Mouse (Mus musculus) kidney, postnatal 10 days (tissue): ENCODE measurements at regions not wholly inside any gene's neighbourhood (a gene's known extent, or its start where the extent isn't known, plus 50 kb on each side); places are given as distances from the start of the nearest gene placed in this dataset.

Experiments
- DNase-seq: peaks from one replicate; pipeline ENCODE4 v3.0.0; 2021; ENCODE audit warnings: mixed read lengths

DNA sequence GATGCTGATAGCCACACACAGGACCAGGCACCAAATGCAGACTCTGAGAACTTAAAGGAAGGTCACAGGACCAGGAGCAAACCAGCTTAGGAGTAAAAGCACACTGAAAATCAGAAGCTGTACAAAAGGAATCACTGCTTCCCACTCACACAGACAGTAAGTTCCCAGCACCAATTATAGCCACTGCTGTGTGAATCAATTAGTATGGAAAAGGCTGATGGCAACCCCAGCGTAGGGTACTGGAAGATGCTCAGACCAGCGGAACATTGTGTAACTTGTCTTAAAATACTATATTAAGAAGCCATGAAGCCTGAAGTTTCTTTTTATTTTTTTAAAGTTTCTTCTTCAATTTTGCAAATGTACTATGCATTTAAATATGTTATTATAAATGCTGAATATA is 115.8 kb downstream of the Lnpk start:
- no peak for DNase-seq

DNA sequence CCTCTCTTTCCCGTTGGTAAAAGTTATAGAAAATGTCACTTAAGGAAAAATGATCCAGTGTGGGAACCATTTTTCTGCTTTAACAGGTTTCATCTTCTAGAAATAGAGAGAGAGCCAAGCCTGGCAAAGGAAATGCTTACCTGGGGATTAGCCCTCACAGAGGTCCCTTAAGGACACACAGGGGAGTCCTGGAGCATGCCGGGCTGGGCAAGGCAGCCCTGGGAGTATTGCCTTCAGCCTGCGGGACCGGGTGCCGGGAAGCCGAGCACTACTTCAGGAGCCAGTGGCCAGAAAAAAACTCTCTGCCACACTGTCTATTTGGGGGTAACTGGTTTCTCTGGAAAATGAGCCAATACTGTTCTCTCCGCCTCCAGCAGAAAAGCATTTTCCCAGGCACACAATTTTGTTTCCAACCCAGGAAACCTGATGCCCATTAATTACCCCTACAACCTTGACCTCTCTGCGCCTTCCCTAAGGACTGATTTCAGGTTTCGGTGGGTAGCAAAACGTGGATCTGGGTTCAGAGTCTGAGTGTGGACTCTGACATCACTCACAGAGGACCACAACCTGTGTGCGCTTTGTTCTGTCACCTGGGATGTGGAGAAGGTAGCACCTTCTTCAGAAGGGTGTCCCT is 117.9 kb downstream of the Lnpk start:
- DNase-seq: no peak

DNA sequence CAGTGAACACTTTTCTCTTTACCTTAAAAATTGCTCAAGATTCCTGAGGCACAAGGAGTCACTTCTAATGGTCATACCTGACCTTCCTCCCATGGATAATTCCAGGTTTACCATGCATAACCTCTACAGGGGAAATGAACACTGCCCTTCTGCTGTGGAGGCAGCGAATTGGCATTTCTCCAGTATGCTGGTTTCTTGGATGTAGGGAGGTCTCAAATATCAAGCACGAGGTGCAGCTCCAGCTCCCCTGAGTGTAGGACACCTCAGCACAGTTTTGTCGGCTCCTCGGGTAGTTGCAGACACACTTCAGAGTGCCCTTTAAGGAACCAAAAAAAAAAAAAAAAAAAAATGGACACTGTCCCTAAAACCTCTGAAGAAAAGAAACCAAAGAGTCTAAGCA is 124.8 kb downstream of the Lnpk start:
- no peak for DNase-seq

DNA sequence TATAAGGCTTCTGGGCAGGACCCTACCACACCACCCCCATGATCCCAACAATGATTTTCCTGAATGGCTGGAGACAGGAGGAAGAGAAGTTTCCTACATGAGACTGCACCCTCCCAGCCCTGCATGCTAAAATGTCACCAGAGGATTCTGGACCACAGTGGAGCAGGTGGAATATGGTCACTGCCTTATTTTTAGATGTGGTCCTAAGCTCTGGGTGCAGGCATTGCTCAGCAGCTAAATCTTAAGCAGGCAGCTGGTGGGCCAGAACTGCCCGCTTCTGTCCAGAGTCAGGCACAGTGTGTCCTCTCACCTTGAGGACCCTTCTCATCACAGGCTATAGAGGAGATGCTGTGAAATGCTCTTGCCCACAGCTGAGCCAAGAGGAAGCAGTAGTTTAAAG is 126.6 kb downstream of the Lnpk start:
- DNase-seq: no peak

DNA sequence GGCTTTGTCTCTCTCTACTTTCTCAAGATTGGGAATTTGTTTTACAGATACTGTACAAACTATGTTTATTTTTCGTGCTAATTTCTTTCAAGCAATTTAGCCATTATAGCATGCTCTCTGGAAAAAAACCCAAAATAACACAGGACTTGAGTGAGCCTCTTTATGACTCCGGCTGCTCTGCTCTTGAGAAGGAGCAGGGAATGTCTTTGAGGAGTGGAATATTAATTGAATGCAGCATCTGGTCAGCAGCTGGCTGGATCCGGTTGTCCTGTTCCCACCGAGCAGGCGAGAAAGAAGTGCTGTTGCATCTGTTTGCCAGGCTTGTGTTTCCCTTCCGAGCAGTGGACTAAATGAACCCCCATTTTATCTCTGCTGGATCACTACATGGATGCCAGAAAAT is 127.7 kb downstream of the Lnpk start:
- peak; percentile 60 for DNase-seq

DNA sequence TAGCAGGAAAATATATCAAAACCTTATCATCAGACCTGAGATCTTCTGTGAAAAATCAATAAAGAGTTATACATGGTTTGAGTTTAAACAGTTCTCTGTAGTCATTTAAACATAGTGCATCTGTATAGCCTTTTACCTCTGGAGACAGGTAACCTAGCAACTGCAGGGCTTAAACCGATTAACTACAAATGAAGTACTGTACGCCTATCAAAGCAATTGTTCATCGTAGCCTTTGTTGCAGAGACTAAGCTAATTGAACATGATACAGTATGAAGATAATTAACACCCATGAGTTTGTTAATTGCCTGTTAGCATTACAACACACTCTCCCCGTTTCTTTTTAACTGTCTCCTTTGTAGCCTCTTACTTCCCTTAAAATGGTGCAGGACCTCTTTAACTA is 128.2 kb downstream of the Lnpk start:
- DNase-seq: no peak

DNA sequence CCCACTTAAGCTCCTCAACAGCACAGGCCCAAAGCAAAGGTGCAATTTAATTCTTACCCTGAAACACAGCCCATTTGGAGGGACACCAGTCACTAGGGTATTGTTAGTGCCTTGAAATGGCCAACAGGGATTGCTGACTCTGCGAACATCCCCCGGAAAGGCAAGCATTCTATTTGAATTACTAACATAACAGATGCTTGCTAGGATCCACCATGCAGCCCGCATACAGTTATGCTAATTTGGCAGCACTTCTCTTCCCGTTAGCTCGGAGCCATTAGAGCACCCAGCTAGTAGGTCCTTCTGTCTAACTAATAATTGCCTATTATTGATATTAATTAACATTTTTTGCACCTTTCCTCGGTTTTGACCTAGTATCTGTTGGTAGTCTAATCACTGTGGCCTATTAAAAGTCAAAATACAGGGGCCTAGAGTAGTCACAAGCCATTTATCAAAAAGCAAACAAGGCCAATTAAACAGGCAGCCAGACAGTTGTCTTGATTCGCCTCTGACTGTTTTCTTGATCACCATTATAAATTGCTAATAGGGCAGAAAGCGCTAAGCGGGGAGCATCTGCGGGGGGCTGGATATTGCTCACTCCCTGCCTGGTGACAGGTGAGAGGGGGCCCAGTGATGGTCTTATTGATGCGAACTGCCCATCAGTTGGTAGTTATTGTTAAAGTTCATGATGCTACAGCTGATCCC is 129.0 kb downstream of the Lnpk start:
- DNase-seq: no peak

DNA sequence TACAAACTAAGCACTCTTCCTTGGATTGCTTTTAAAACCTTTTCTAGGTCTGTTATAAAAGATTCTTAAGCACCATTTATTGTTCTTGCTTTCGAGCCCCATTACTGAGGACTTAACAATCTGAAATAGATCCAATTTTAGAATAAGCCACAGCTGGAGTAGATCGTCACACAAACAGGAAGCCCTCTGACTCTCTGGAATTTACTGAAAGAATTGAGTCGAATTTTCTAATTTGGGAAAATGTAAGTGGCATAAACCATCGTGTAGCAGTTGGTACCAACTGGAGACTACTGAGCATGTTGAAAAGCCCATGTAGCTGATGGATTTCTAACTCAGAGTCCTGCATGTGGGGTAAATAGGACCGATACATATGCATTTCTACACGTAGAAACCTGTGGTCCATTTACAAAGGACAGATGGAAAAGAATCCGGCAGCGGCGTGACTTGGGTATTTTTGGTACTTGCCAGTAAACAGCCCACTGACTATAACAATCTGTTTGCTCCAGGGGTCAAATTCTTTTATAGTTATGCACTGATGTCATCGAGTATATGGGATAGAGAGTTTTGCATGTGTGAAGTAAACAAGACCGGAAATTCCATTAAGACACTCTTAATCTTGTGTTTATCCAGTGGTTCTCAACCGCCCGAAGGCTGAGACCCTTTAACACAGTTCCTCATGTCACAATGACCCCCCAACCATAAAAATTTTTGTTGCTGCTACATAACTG is 143.9 kb downstream of the Lnpk start:
- DNase-seq: peak; percentile 34

DNA sequence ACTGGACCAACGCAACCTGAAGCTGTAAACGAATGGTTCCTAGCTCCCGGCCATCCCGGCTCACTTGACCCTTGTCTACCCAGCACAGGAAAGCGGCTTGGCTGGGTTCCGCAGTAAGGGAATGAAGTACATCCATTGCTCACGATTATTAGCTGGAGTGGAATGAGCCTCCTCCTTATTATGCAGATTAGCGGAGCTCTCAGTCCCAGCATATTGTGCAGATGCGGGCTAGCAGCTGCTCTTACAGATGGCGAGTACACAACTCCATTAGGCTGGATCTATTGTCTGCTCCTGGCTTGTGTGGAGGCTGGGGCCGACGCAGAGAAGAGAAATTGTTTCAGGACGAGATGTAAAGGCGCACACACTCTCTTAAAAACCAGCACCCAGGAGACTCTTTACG is 152.5 kb downstream of the Lnpk start:
- DNase-seq: peak; percentile 7

DNA sequence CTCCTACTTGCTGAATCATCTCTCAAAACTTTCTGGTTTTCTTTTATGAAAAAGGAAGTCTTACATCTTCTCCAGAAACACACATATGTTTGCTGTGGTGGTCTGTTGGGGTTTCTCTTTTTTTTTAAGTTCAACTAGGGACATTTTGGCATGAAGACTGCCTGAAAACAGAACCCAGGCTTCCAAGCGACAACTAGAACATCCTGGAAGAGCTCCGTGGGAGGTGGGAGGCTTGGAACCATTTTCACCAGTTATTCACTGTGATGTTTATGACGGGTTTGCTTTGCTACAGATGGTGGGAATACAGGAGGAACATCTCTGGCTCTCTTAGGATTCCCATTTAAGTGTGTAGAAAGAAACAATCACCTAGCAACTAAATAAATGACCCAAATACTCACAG is 154.5 kb downstream of the Lnpk start:
- DNase-seq: no peak

DNA sequence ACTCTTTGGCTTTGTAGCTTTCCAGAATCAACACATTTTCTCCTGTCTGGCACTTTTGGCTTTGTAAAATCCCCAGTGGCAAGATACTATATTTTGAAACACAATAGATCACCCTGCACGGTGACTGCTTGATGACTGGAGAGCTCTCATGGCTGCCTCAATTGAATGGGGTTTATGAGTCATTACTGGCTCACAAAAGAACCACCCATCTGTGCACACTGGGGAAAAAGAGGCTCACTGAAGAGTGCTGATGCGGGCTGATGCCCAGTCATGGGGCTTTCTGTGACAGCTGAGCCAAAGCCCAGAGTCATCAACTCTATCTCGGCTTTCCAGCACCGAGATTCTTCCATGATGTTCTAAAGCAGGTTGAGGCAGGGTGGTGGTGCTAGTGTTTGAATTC is 163.1 kb downstream of the Lnpk start:
- no peak for DNase-seq

DNA sequence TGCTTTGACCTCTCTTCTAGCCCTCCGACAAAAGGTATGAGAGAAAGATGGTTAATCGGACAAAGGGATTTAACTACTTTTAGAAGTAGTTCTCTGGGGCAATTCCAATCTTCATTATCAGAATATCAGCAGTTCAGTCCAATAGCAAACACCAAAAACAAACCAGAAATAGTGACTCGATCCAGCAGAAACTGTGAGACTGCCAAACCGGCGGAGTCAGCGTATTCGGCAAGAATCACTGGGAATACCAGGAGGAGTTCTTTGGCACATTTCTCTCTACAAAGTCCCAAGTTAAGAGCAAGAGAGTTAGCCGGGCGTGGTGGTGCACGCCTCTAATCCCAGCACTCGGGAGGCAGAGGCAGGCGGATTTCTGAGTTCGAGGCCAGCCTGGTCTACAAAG is 164.5 kb downstream of the Lnpk start:
- no peak for DNase-seq

DNA sequence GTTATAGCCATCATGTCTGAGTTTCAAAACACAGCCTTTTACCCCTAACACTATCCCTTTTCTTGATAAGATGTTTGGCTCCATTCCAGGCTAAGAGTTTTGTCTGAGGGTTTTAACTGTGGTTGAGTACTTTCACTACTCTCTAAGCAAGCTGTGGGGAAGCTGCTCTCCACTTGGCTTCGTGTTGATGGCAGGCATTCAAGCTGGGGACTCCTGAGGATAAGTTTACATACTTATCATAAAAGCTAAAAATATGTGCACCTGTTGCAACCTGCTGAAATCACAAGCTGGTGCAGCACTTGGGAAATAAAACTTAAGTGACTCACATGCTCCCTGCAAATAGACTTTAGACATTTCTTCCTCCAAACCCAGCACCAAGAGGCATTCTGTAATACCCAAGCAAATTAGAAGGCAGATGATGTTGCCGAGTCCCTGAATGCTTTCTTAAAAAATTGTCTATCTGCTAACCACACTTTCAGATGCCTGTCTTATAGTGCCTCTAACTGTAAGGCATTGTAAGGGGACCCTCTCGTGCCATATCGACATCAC is 169.3 kb downstream of the Lnpk start:
- peak; percentile 25 for DNase-seq

DNA sequence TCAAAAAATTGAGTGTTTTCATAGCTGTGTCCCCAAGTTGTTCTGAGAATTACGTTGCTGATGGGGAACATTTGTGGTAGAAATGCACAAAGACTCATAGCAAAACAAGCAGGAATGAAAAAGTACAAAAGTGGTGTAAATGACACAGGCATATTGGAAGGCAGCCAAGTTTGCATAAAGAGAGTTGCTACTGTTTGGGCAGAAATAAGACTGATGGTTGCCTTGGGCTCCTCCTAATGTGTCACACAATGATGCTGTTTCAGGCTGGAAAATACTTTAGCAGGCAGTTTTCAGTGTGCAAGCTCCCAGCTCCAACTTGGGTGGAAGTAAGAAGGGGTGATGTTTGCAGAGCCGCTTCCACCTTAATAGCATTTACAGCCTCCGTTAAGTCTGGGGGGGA is 174.7 kb downstream of the Lnpk start:
- DNase-seq: no peak

DNA sequence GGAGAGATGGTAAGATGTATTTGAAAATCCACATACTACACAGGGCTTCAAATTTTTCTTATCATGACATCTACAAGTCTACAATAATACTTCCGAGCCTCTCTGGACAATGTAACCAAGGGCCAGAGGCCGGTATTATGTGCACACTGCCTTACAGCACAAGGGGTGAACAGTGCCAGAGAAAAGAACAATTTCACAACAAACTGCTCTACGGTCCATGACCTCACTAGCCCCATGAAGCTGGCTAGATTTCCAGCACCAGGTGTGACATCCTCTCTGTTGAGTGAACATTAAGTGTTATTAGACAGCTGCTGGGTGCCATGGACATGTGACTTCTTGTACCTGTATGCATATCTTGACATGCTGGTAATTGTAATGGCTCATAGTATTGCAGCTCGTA is 188.2 kb downstream of the Lnpk start:
- no peak for DNase-seq

DNA sequence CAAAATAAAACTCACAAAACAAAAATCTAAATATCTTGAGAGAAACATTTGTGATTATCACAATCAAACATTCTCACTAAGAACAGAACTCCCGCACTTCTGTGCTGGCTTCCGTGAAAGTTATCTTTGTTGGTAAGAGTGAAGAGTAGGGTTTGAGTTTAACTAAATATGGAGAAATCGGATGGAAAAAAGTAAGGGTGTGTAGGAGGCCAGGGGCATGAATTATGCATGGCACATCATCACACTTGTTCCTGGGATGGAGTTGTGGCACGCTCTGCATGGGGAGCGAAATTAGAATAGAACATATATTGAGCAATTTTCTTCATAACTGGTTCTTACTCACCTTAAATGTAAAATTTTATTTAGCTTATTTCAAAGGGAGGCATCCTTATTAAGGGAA is 191.2 kb downstream of the Lnpk start:
- no peak for DNase-seq

DNA sequence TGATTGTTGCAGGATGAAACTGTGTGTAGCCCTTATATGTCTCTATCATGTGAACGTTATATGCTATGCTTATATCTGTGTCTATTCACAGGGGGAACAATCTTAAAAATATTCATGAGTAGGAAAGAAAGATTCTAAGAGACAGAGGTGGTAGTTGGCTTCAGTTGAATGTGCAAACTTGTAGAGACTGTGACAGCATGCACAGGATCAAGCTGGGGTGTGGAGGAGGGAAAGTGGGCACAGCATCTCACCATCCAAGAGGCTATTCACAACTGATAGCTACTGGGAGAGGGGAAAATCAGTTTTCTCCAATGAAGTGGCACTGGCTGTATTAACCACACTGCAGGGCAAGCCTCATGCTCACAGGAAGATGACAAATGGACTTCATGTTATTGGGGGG is 194.3 kb downstream of the Lnpk start:
- no peak for DNase-seq

DNA sequence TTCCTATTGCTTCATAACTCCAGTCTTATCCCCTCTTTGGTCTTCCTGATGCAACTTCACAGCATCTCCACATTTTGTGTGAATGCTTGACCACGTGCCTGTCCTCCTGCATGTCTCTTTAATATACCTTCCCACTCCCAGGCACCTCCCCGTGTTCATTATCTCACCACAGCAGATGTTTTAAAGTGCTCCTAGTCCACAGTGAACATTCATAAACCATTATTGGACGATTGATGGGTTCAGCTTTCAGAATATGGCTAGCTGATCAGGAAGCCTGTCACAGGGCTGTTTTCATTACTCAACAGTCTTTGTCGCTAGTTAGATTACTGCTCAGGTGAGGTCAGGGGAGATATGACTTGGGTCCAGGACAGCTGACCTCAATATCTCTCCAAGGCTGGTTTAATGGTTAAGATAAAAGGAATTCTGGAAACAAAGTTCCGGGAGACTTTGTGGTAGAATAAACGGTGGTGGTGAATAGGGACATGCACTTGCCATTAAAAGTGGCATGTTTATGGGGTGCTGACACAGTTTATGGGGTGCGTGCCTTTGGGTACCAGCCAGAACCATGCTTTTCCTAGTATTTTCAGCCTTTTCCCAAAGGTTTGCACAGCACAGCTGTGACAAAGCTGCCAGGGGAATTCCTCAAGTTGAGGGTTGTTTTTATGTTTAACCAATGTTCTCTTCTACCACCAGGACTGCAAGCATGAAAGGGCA is 198.5 kb downstream of the Lnpk start:
- no peak for DNase-seq

DNA sequence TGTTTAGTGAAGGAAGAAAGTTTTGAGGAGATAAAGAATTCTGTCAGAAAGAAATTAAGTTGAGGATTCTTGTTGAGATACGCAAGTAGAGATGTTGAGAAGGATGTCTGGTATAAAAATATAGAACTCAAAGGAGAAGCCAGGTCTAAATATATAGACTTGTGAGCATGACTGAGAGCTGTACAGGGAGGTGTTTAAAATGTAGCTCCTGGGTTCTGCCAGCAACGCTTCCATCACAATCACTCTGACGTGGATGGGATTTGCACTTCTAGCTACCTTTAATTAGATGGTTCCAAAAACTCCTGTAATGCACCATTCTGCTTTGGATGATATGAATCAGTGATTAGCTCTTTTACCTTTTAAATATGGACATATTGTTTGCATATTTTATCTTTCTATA is 200.5 kb downstream of the Lnpk start:
- DNase-seq: no peak

DNA sequence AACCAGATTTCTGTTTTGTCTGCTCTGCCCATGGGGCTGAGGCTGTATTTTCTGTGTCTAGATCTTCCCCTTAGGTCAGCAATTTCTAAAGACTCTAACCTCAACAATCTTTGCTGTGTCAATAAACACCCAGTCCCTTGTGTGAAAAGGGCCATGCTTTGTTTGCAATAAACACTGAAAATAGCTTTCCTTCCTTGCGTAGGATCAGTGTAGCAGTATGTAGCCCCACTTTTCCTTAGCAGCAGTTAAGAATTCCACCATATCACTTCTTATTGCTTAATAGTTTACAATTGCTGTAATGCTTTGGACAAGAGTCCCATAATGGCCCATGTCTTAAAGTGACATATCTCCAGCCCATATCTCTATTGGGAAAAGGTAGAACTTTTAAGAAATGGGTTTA is 205.3 kb downstream of the Lnpk start:
- no peak for DNase-seq

DNA sequence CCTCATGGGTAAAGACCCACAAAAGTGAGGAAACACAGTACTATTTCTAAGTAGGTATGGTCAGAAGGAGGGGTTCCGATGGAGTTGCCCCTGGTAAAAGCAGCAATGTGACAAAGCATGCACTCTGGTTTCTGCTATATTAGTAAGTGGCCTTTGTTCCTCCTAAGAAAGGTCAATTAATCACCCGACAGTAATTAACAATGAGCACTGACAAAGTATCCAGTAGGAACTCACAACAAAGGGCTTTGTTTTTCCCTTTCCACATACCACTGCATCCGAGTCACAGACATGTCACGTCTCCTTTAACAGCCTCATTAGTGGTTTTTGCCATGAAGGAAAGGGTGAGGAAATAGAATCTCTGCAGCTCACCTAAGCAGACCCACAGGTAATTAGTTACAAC is 206.2 kb downstream of the Lnpk start:
- no peak for DNase-seq

DNA sequence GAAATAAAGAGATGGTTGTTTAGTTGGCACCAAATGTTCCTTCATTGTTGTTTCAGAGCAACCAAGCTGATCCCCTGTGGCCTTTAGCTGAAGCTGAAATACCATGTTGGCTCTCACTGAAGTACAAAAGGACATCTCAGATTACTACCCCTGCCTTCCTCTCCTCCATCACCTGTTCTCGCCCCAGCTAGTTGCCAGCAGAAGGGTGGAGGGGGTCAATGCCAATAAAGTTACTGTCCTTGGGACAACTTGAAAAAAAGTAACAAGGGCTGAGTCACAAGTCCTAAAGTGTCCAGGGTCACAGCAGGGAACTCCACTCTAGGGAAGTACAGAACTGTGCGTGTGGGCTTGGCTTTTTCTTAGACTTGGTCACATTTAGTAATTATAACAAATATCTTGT is 216.0 kb downstream of the Lnpk start:
- DNase-seq: no peak

DNA sequence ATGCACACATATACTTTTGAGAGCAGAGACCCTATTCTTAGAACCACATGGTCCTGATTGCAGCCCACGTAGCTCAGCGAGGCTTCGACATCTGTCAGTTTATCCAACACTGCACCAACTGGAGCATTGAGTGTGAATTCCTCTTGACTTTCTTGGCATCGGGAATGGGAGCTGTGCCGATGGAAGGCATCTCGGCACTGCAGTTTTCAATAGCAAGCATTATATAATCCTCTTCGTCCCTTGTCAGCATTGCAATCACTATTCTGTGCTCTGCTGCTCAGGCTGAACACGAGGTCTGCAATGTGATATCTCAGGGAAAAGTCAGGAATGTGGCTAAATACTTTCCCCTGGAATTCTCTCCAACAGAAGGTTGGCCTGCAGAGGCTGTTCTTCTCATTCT is 224.6 kb downstream of the Lnpk start:
- DNase-seq: no peak

DNA sequence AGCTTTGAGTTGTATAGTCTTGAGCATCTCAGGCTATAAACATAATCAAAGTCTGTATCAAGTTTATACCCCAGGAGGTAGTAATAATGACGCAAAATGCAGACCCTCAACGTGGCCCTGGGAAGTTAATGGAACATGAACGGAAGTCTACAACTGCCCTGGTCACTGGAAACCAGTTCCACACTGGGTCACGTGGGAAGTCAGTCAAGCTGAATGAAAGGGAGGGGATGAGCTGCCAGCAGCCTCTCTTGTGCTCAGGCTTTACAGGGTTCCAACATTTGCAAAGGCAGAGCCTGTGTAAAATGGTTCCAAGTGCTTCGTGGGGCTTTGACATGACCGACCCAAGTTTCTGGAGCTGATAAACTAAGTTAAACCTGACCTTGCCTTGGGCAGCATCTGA is 229.4 kb downstream of the Lnpk start:
- DNase-seq: no peak
